Mouse (Mus musculus) adrenal gland, adult 2 months (tissue): ENCODE measurements around the gene Slc16a8. TPM values are rescaled to one million over a fixed set of nuclear protein-coding genes. Genes with fewer than 3 reads are reported as not detected.

Experiments used
- DNase-seq: peaks from one replicate; pipeline ENCODE4 v3.0.0; 2021
- polyA plus RNA-seq: library from polyadenylated mRNA; depleted of rRNA; stranded (reverse); fragments of >200 nt; gene quantifications from 2 replicates; pipeline ENCODE4 v1.2.3, GENCODE M21; 2012; rRNA removed
- total RNA-seq, 2 experiments: library from RNA; stranded (reverse); gene quantifications; 2 replicates each; pipeline ENCODE4 v1.2.3; 2021

The Slc16a8 gene
- total and polyA plus RNA-seq, 3 experiments: 0.07 TPM; not detected in 2

- DNase-seq: no peak
Measured at GRCm38 (mm10) chr15:79216191-79216590, 38.4 kb downstream of the Slc16a8 start.

- DNase-seq: no peak
Measured at GRCm38 (mm10) chr15:79213591-79213990, 41.0 kb downstream of the Slc16a8 start.

GRCm38 (mm10) chr15:79212750-79213446 is 41.7 kb downstream of the Slc16a8 start:
- DNase-seq: no peak

GRCm38 (mm10) chr15:79210357-79210756 is 44.2 kb downstream of the Slc16a8 start:
- DNase-seq: no peak

GRCm38 (mm10) chr15:79208758-79209439 is 45.7 kb downstream of the Slc16a8 start:
- peak; percentile 40 for DNase-seq

- DNase-seq: peak; percentile 83
Measured at GRCm38 (mm10) chr15:79208211-79208610, 46.4 kb downstream of the Slc16a8 start.

- DNase-seq: no peak
Measured at GRCm38 (mm10) chr15:79202575-79202974, 52.0 kb downstream of the Slc16a8 start.

GRCm38 (mm10) chr15:79201491-79202150 is 52.9 kb downstream of the Slc16a8 start:
- DNase-seq: no peak

Other genes starting within 250 kb of the Slc16a8 start
- gene H1f0, start 226.3 kb downstream of the Slc16a8 start, total RNA-seq: 100 to 1,000 TPM in 1 of 2 experiments, 10 to 100 TPM in 1; 94.6 to 204 TPM
- gene H1f0, start 226.3 kb downstream of the Slc16a8 start, polyA plus RNA-seq: 109 and 135 TPM in 2 replicates
- gene Galr3, start 212.9 kb downstream of the Slc16a8 start, total RNA-seq: under 1 TPM in 1 of 2 experiments, not detected in 1; 0.28 TPM
- 1.4 and 4.2 TPM in 2 replicates for gene Galr3, start 212.9 kb downstream of the Slc16a8 start, polyA plus RNA-seq
- 10 to 100 TPM; 20.1 to 27.2 TPM for gene Ankrd54, start 191.9 kb downstream of the Slc16a8 start, total RNA-seq
- gene Ankrd54, start 191.9 kb downstream of the Slc16a8 start, polyA plus RNA-seq: 91.9 and 101 TPM in 2 replicates
- gene Eif3l, start 179.6 kb downstream of the Slc16a8 start, total RNA-seq: 100 to 1,000 TPM; 136 to 160 TPM
- 94.1 and 119 TPM in 2 replicates for gene Eif3l, start 179.6 kb downstream of the Slc16a8 start, polyA plus RNA-seq
- 10 to 100 TPM; 36.5 to 49.5 TPM for gene Micall1, start 145.9 kb downstream of the Slc16a8 start, total RNA-seq
- 61.7 and 65.0 TPM in 2 replicates for gene Micall1, start 145.9 kb downstream of the Slc16a8 start, polyA plus RNA-seq
- gene Polr2f, start 113.8 kb downstream of the Slc16a8 start, total RNA-seq: 100 to 1,000 TPM in 1 of 2 experiments, 10 to 100 TPM in 1; 92.8 to 151 TPM
- 48.1 and 48.3 TPM in 2 replicates for gene Polr2f, start 113.8 kb downstream of the Slc16a8 start, polyA plus RNA-seq
- gene 1700088E04Rik, start 113.5 kb downstream of the Slc16a8 start, total RNA-seq: 1 to 10 TPM; 5.2 to 9.9 TPM
- 8.1 and 10.8 TPM in 2 replicates for gene 1700088E04Rik, start 113.5 kb downstream of the Slc16a8 start, polyA plus RNA-seq
- gene Sox10, start 89.5 kb downstream of the Slc16a8 start, total RNA-seq: 1 to 10 TPM in 1 of 2 experiments, under 1 TPM in 1; 0.89 to 2.5 TPM
- gene Sox10, start 89.5 kb downstream of the Slc16a8 start, polyA plus RNA-seq: 3.9 and 5.5 TPM in 2 replicates
- gene Pick1, start 25.6 kb downstream of the Slc16a8 start, total RNA-seq: 10 to 100 TPM; 14.6 to 18.5 TPM
- gene Pick1, start 25.6 kb downstream of the Slc16a8 start, polyA plus RNA-seq: 17.4 and 19.7 TPM in 2 replicates
- not detected for gene Gm49486, start 25.4 kb downstream of the Slc16a8 start, total RNA-seq
- gene Gm49486, start 25.4 kb downstream of the Slc16a8 start, polyA plus RNA-seq: not detected in 2 replicates
- gene Baiap2l2, start 30.8 kb upstream of the Slc16a8 start, total RNA-seq: under 1 TPM in 1 of 2 experiments, not detected in 1; 0.24 TPM
- 1.5 and 8.5 TPM in 2 replicates for gene Baiap2l2, start 30.8 kb upstream of the Slc16a8 start, polyA plus RNA-seq
- 10 to 100 TPM; 26.1 to 30.6 TPM for gene Pla2g6, start 73.6 kb upstream of the Slc16a8 start, total RNA-seq
- 47.8 and 50.1 TPM in 2 replicates for gene Pla2g6, start 73.6 kb upstream of the Slc16a8 start, polyA plus RNA-seq
- gene Maff, start 91.9 kb upstream of the Slc16a8 start, total RNA-seq: 1 to 10 TPM; 7.2 to 9.5 TPM
- 3.2 and 3.4 TPM in 2 replicates for gene Maff, start 91.9 kb upstream of the Slc16a8 start, polyA plus RNA-seq
- 10 to 100 TPM; 61.5 to 66.3 TPM for gene Tmem184b, start 148.8 kb upstream of the Slc16a8 start, total RNA-seq
- gene Tmem184b, start 148.8 kb upstream of the Slc16a8 start, polyA plus RNA-seq: 255 and 262 TPM in 2 replicates
- 10 to 100 TPM; 74.6 to 87.7 TPM for gene Csnk1e, start 200.8 kb upstream of the Slc16a8 start, total RNA-seq
- 59.2 and 65.3 TPM in 2 replicates for gene Csnk1e, start 200.8 kb upstream of the Slc16a8 start, polyA plus RNA-seq